Mouse (Mus musculus): Measurements from ENCODE around the gene Msx2. TPM values are rescaled to one million over a fixed set of nuclear protein-coding genes. Genes with fewer than 3 reads are reported as not detected.
A peak's percentile ranks its signal among the peaks of the same experiment; 100 is the strongest.

Gene Msx2
- total and polyA plus RNA-seq, 2 experiments from 2014 or later: 0.71 TPM

DNA sequence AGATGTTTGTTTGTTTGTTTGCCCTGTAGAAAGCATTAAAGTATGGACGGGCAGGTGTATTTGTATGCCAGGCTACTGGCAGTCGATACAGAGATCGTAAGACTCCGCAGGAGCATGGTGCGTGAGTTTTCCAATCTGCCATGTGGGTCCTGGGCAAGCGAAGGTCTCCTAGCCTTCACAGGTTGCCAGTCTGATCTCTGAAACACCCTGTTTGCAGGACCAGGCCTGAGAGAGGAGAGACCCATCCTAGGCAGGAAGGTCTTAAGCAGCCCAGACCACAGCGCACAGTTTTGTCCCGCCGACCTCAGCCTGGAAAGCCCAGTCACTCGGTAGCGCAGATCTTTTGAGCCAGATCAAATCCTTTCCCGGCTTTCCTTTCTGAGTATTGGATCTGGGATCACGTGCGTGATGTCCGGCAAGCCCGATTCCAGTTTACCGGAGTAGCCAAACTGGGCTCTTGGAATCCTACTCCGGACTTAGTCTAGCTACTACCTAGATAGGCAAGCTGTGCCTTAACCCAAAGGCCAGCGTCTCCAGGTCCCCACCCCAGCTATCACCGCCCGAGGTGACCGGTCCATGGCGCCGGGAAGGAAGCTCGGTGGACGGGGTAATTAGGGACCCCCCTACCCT is 7.6 kb downstream of the Msx2 start:
- Histone ChIP-seq H3K4me2 (ENCODE audit: low read depth) (no peak overlapping the region), H3K36me3 (ENCODE audit: insufficient read depth) (no peaks in the 10 kb centered on the region), H3K9me3 (ENCODE audit: low read length) (no peaks in the 10 kb centered on the region), H3K27ac (ENCODE audit: low read depth, low read length) (no peak overlapping the region), H3K4me3 (ENCODE audit: low read depth, low read length) (0 out of 2 replicates have a peak overlapping the region, but pooled peaks have one; percentile 2), H3K27me3 (ENCODE audit: insufficient read depth, low read length) (peaks cover 94% of the 10 kb centered on the region), H3K4me1 (ENCODE audit: insufficient read depth) (no peaks in the 10 kb centered on the region), H3K9ac (no peak overlapping the region)
- DNase-seq (no peak), ATAC-seq (no peak)
- 3% methylated on average over 26 of the region's 26 CpGs for WGBS
- TF ChIP-seq CTCF (IDR thresholded peaks at IDR 0.05; ENCODE audit: low read depth): no peak

- TF ChIP-seq CTCF (IDR thresholded peaks at IDR 0.05; ENCODE audit: low read depth): peak; percentile 5; the same call in 1 of the 2 replicates
- Histone ChIP-seq H3K27me3 (ENCODE audit: insufficient read depth, low read length) (peaks cover 88% of the 10 kb centered on the region), H3K9ac (no peak overlapping the region), H3K9me3 (ENCODE audit: low read length) (no peaks in the 10 kb centered on the region), H3K27ac (ENCODE audit: low read depth, low read length) (no peak overlapping the region), H3K4me1 (ENCODE audit: insufficient read depth) (no peaks in the 10 kb centered on the region), H3K4me2 (ENCODE audit: low read depth) (no peak overlapping the region), H3K4me3 (ENCODE audit: low read depth, low read length) (no peak overlapping the region), H3K36me3 (ENCODE audit: insufficient read depth) (no peaks in the 10 kb centered on the region)
- ATAC-seq (no peak), DNase-seq (no peak)
- WGBS: 3% methylated on average over 21 of the region's 21 CpGs
Measured at GRCm38 (mm10) chr13:53464441-53465001, 8.4 kb downstream of the Msx2 start.

- no peak overlapping the region for H3K4me2 ChIP-seq (ENCODE audit: low read depth)
- H3K9me3 ChIP-seq (ENCODE audit: low read length): no peaks in the 10 kb centered on the region
- no peak overlapping the region for H3K27ac ChIP-seq (ENCODE audit: low read depth, low read length)
- TF ChIP-seq CTCF (IDR thresholded peaks at IDR 0.05; ENCODE audit: low read depth): no peak
- H3K4me1 ChIP-seq (ENCODE audit: insufficient read depth): no peaks in the 10 kb centered on the region
- no peak overlapping the region for H3K4me3 ChIP-seq (ENCODE audit: low read depth, low read length)
- WGBS: 5% methylated on average over 10 of the region's 10 CpGs
- no peaks in the 10 kb centered on the region for H3K36me3 ChIP-seq (ENCODE audit: insufficient read depth)
- DNase-seq (no peak), ATAC-seq (no peak)
- no peak overlapping the region for H3K9ac ChIP-seq
- H3K27me3 ChIP-seq (ENCODE audit: insufficient read depth, low read length): peaks cover 82% of the 10 kb centered on the region
Measured at GRCm38 (mm10) chr13:53463946-53464345, 8.9 kb downstream of the Msx2 start.

DNA sequence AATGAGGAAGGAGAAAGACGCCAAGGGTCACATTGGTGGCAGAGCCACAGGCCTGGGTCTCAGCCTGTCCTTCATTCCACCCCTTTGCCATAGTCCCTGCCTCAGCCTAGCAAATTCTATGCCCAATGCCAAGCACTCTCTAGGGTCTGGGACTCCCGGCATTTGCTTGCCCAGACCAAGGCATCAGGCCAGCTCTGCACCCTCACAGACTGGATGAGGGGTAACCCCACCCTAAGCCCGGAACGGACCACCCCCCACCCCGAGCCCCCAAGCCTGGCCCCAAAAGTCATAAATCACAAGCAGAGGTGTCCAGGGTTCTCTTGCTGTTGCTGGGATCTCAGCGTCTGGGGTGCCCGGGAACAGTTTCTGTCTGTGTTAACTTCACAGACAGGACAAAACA is 9.8 kb downstream of the Msx2 start:
- no peak overlapping the region for H3K4me2 ChIP-seq (ENCODE audit: low read depth)
- ATAC-seq (no peak), DNase-seq (no peak)
- no peak overlapping the region for H3K27ac ChIP-seq (ENCODE audit: low read depth, low read length)
- H3K9ac ChIP-seq: no peak overlapping the region
- H3K27me3 ChIP-seq (ENCODE audit: insufficient read depth, low read length): peaks cover 75% of the 10 kb centered on the region
- 2% methylated on average over 7 of the region's 7 CpGs for WGBS
- H3K9me3 ChIP-seq (ENCODE audit: low read length): no peaks in the 10 kb centered on the region
- H3K36me3 ChIP-seq (ENCODE audit: insufficient read depth): no peaks in the 10 kb centered on the region
- no peak for TF ChIP-seq CTCF (IDR thresholded peaks at IDR 0.05; ENCODE audit: low read depth)
- H3K4me1 ChIP-seq (ENCODE audit: insufficient read depth): no peaks in the 10 kb centered on the region
- H3K4me3 ChIP-seq (ENCODE audit: low read depth, low read length): no peak overlapping the region

GRCm38 (mm10) chr13:53462649-53462970 is 10.3 kb downstream of the Msx2 start:
- H3K4me2 ChIP-seq (ENCODE audit: low read depth): peak overlapping the region; percentile 21; the same call in 1 of the 2 replicates
- no peaks in the 10 kb centered on the region for H3K9me3 ChIP-seq (ENCODE audit: low read length)
- TF ChIP-seq CTCF (IDR thresholded peaks at IDR 0.05; ENCODE audit: low read depth): no peak
- ATAC-seq (no peak; the same call in 1 of the 2 replicates), DNase-seq (no peak)
- peak overlapping the region; percentile 12; the same call in 1 of the 2 replicates for H3K4me3 ChIP-seq (ENCODE audit: low read depth, low read length)
- H3K27ac ChIP-seq (ENCODE audit: low read depth, low read length): no peak overlapping the region
- WGBS: under 1% methylated on average over 15 of the region's 15 CpGs
- no peaks in the 10 kb centered on the region for H3K4me1 ChIP-seq (ENCODE audit: insufficient read depth)
- no peak overlapping the region for H3K9ac ChIP-seq
- peaks cover 74% of the 10 kb centered on the region for H3K27me3 ChIP-seq (ENCODE audit: insufficient read depth, low read length)
- H3K36me3 ChIP-seq (ENCODE audit: insufficient read depth): no peaks in the 10 kb centered on the region

DNA sequence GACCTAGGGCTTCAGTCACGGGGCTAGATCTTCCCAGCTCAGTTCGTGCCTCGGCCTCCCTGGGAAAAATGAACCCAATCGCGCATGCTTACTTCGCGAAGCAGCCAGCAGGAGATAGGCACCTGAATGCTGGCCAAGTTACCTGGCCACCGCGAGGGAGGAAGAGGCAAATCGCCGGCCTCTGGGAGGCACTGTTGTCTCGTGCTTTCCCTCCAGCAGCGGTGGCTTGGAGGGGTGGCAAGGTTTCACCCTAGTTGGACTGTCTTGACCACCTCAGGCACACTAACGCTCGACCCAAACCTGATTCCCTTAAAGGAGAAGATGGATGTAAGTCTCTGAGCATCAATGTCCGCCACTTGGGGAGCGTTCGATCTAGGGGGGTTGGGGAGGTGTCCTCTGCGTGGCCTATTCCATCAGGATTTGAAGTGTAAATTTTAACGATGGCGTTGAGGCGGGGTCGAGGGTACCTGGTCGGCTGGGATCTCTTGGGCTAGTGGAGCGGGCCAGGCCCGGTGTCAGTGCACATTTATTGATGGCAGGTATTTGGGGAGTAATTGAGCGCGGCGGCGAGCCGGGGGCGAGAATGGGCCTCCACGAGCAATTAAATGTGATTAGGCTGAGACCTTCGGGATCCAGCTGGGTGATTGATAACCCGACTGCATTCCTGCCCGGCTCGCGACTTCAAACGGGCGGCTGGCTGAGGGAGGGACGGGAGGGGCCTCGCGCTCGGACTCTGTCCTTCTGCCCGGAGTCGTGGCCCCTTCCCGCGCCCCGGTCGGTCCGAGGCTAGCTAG is 10.8 kb downstream of the Msx2 start:
- peak; percentile 66 for TF ChIP-seq CTCF (IDR thresholded peaks at IDR 0.05; ENCODE audit: low read depth)
- ATAC-seq (no peak), DNase-seq (no peak)
- Histone ChIP-seq H3K4me1 (ENCODE audit: insufficient read depth) (no peaks in the 10 kb centered on the region), H3K27me3 (ENCODE audit: insufficient read depth, low read length) (peaks cover 70% of the 10 kb centered on the region), H3K4me3 (ENCODE audit: low read depth, low read length) (peak overlapping the region; percentile 12; the same call in 1 of the 2 replicates), H3K36me3 (ENCODE audit: insufficient read depth) (no peaks in the 10 kb centered on the region), H3K9ac (no peak overlapping the region), H3K27ac (ENCODE audit: low read depth, low read length) (no peak overlapping the region), H3K9me3 (ENCODE audit: low read length) (no peaks in the 10 kb centered on the region), H3K4me2 (ENCODE audit: low read depth) (peak overlapping the region; percentile 21; the same call in 1 of the 2 replicates)
- under 1% methylated on average over 51 of the region's 51 CpGs for WGBS

GRCm38 (mm10) chr13:53461346-53461745 is 11.5 kb downstream of the Msx2 start:
- WGBS: 12% methylated on average over 2 of the region's 2 CpGs
- ATAC-seq (no peak), DNase-seq (no peak)
- no peak for TF ChIP-seq CTCF (IDR thresholded peaks at IDR 0.05; ENCODE audit: low read depth)
- no peaks in the 10 kb centered on the region for H3K36me3 ChIP-seq (ENCODE audit: insufficient read depth)
- peaks cover 63% of the 10 kb centered on the region for H3K27me3 ChIP-seq (ENCODE audit: insufficient read depth, low read length)
- no peak overlapping the region for H3K9ac ChIP-seq
- no peak overlapping the region for H3K27ac ChIP-seq (ENCODE audit: low read depth, low read length)
- H3K4me2 ChIP-seq (ENCODE audit: low read depth): no peak overlapping the region
- H3K4me3 ChIP-seq (ENCODE audit: low read depth, low read length): no peak overlapping the region
- H3K4me1 ChIP-seq (ENCODE audit: insufficient read depth): no peaks in the 10 kb centered on the region
- no peaks in the 10 kb centered on the region for H3K9me3 ChIP-seq (ENCODE audit: low read length)

Data from forebrain, postnatal 0 days (tissue).